Mouse (Mus musculus): ENCODE measurements around the gene Olfr273. TPM values are rescaled to one million over a fixed set of nuclear protein-coding genes. Genes with fewer than 3 reads are reported as not detected.
"Not testable (repeated sequence)": the region's sequence is repeated elsewhere in the genome, so short reads cannot be mapped to it uniquely, and the experiment has no call there.

The Olfr273 gene
- polyA plus RNA-seq (2015; fragmentation: Nextera tagmentation; extraction: Ambion mirVana), result not detected in 2 replicates

DNA sequence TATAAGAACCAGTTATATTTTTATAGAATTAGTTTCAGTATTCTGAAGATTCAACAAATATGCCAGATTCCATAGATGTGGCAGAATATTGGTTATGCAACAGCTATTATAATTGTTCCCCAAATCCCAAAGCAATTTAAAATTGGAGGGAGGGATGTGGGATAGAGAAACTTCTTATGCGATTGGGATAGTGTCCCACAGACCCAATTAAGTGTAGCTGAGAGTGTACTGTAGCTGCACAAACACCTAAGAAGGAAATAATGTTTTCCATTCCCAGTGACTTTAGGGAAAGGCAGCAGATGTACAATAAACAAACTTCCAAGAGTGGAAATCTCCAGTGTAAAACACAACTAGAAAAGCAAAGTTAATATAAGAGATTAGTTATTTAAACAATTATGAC, at the start of gene Olfr273:
Gene Olfr273 (minus strand): TSS at position 101 of the 400 bp plus-strand sequence.
- H3K4me3 ChIP-seq (replicated peaks), result no peak within 1 kb of the TSS
- no peaks in the 10 kb centered on the region for H3K36me3 ChIP-seq (replicated peaks)
- ATAC-seq (ENCODE audit: insufficient read depth), result no peak
- H3K27ac ChIP-seq (replicated peaks), result no peak within 1 kb of the TSS
- no peak within 1 kb of the TSS for H3K9ac ChIP-seq
- WGBS (ENCODE audit: insufficient replicate concordance), result 58% methylated on average over 1 of the region's 1 CpGs
- H3K27me3 ChIP-seq, result no peaks in the 10 kb centered on the region
- no peak within 1 kb of the TSS for H3K4me2 ChIP-seq
- H3K9me3 ChIP-seq (replicated peaks), result no peaks in the 10 kb centered on the region
- H3K4me1 ChIP-seq (replicated peaks), result no peaks in the 10 kb centered on the region

DNA sequence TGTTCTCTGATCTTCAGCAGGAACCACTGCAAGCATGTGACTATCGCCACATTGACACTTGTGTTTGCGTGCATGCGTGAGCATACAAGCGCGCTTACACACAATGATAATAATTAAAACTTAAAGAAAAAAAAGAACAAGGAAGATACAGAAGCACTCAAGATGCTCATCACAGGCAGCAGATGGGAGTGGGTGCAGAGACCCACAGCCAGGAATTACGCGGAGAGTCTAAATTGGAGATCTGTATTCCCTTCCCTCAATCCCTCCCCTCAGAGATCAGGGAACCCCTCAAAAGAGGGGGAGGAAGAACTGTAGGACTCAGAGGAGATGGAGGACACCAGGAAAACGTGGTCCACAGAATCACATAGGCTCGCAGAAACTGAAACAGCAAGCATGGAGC, 5.1 kb upstream of the Olfr273 start:
- WGBS (ENCODE audit: insufficient replicate concordance), result 73% methylated on average over 9 of the region's 9 CpGs
- H3K4me3 ChIP-seq (replicated peaks), result no peak overlapping the region
- ATAC-seq (ENCODE audit: insufficient read depth), result no peak
- no peaks in the 10 kb centered on the region for H3K36me3 ChIP-seq (replicated peaks)
- H3K4me1 ChIP-seq (replicated peaks), result no peaks in the 10 kb centered on the region
- H3K9ac ChIP-seq, result no peak overlapping the region
- no peak overlapping the region for H3K27ac ChIP-seq (replicated peaks)
- H3K9me3 ChIP-seq (replicated peaks), result no peaks in the 10 kb centered on the region
- no peak overlapping the region for H3K4me2 ChIP-seq
- no peaks in the 10 kb centered on the region for H3K27me3 ChIP-seq

GRCm38 (mm10) chr4:52849672-52850071, 9.4 kb downstream of the Olfr273 start:
- Histone ChIP-seq H3K27ac (replicated peaks) (no peak overlapping the region), H3K4me2 (no peak overlapping the region), H3K9ac (no peak overlapping the region), H3K4me1 (replicated peaks) (no peaks in the 10 kb centered on the region), H3K27me3 (no peaks in the 10 kb centered on the region), H3K36me3 (replicated peaks) (no peaks in the 10 kb centered on the region), H3K4me3 (replicated peaks) (no peak overlapping the region), H3K9me3 (replicated peaks) (no peaks in the 10 kb centered on the region)
- 64% methylated on average over 5 of the region's 5 CpGs for WGBS (ENCODE audit: insufficient replicate concordance)
- no peak for ATAC-seq (ENCODE audit: insufficient read depth)

DNA sequence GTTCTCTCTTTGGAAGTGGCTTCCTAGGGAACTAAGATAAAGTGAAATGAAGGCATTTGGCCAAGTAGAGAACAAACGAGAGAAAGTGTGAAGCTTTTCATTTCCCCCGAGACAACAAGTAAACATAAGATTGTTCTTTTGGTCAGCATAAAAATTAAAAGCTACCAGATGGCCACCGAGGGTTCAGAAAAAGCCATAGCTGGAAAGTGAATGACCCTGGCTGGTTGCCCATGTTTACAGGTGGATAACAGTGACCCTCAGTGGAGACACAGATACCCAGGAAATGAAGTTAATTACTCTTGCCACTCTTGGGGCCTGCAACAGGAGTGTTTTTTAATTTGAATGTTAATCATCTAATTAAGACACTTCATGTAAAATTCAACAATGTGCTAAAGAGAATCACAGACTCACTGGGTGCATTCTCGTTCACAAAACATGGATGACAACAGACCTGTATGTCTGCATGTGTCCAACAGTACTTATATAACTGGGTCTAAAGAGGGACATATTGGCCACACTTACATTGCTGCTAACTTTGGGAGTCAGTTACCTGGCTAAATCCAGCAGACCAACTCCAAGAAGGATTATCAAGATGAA, 9.9 kb downstream of the Olfr273 start:
- no peak overlapping the region for H3K4me2 ChIP-seq
- ATAC-seq (ENCODE audit: insufficient read depth), result no peak
- 44% methylated on average over 4 of the region's 4 CpGs for WGBS (ENCODE audit: insufficient replicate concordance)
- H3K4me3 ChIP-seq (replicated peaks), result no peak overlapping the region
- H3K9ac ChIP-seq, result no peak overlapping the region
- H3K27me3 ChIP-seq, result no peaks in the 10 kb centered on the region
- no peaks in the 10 kb centered on the region for H3K4me1 ChIP-seq (replicated peaks)
- H3K27ac ChIP-seq (replicated peaks), result no peak overlapping the region
- H3K9me3 ChIP-seq (replicated peaks), result no peaks in the 10 kb centered on the region
- H3K36me3 ChIP-seq (replicated peaks), result no peaks in the 10 kb centered on the region

DNA sequence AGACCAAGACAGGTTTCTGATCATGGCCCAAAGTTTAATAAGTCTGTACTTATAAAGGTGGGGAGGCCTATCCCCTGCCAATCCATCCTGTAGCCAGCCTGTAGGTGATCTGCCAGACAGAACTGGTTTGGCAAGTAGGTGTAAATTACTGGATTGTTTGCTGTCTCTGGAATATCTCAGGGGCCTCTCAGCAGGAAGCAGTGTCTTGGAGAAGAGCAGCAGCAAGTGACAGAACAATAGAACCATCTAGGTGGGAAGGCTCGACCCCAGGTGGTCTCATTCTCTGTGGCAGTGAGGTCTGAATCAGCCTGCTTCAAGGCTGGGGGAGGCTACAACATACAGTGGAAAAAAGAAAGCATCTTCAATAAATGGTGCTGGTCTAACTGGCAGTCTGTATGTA, 13.6 kb downstream of the Olfr273 start:
- not testable (repeated sequence) for H3K4me1 ChIP-seq (replicated peaks); ATAC-seq (ENCODE audit: insufficient read depth); H3K4me2 ChIP-seq; H3K4me3 ChIP-seq (replicated peaks); H3K27me3 ChIP-seq; H3K9me3 ChIP-seq (replicated peaks); H3K36me3 ChIP-seq (replicated peaks); H3K27ac ChIP-seq (replicated peaks); H3K9ac ChIP-seq
- 19% methylated on average over 1 of the region's 1 CpGs for WGBS (ENCODE audit: insufficient replicate concordance)

GRCm38 (mm10) chr4:52821375-52821774, 37.7 kb downstream of the Olfr273 start:
- no peaks in the 10 kb centered on the region for H3K27me3 ChIP-seq
- no peaks in the 10 kb centered on the region for H3K36me3 ChIP-seq (replicated peaks)
- no peaks in the 10 kb centered on the region for H3K4me1 ChIP-seq (replicated peaks)
- no peak overlapping the region for H3K4me3 ChIP-seq (replicated peaks)
- H3K9me3 ChIP-seq (replicated peaks), result no peaks in the 10 kb centered on the region
- no peak overlapping the region for H3K4me2 ChIP-seq
- 88% methylated on average over 11 of the region's 11 CpGs for WGBS (ENCODE audit: insufficient replicate concordance)
- no peak overlapping the region for H3K27ac ChIP-seq (replicated peaks)
- no peak overlapping the region for H3K9ac ChIP-seq
- ATAC-seq (ENCODE audit: insufficient read depth), result no peak

- 61% methylated on average over 2 of the region's 2 CpGs for WGBS (ENCODE audit: insufficient replicate concordance)
- no peak within 1 kb of the TSS for H3K4me2 ChIP-seq
- H3K4me3 ChIP-seq (replicated peaks), result no peak within 1 kb of the TSS
- H3K9me3 ChIP-seq (replicated peaks), result no peaks in the 10 kb centered on the region
- H3K36me3 ChIP-seq (replicated peaks), result no peaks in the 10 kb centered on the region
- H3K27me3 ChIP-seq, result no peaks in the 10 kb centered on the region
- no peaks in the 10 kb centered on the region for H3K4me1 ChIP-seq (replicated peaks)
- no peak within 1 kb of the TSS for H3K9ac ChIP-seq
- ATAC-seq (ENCODE audit: insufficient read depth), result no peak
- no peak within 1 kb of the TSS for H3K27ac ChIP-seq (replicated peaks)
These were observed 44.7 kb downstream of the Olfr273 start, which contains the start of gene Olfr275 for GRCm38 (mm10) chr4:52814304-52814703. TSS of gene Olfr275 (plus strand) at chr4:52814604.

GRCm38 (mm10) chr4:52811871-52812270, 47.2 kb downstream of the Olfr273 start:
- H3K4me1 ChIP-seq (replicated peaks), result no peaks in the 10 kb centered on the region
- no peak overlapping the region for H3K4me3 ChIP-seq (replicated peaks)
- H3K27me3 ChIP-seq, result no peaks in the 10 kb centered on the region
- ATAC-seq (ENCODE audit: insufficient read depth), result no peak
- no peak overlapping the region for H3K27ac ChIP-seq (replicated peaks)
- H3K9me3 ChIP-seq (replicated peaks), result no peaks in the 10 kb centered on the region
- no peak overlapping the region for H3K9ac ChIP-seq
- H3K4me2 ChIP-seq, result no peak overlapping the region
- H3K36me3 ChIP-seq (replicated peaks), result no peaks in the 10 kb centered on the region
- WGBS (ENCODE audit: insufficient replicate concordance), result 25% methylated on average over 2 of the region's 2 CpGs

Other genes starting within 250 kb of the Olfr273 start
- not detected in 2 replicates for gene Olfr275, start 44.6 kb downstream of the Olfr273 start, polyA plus RNA-seq (2015; fragmentation: Nextera tagmentation; extraction: Ambion mirVana)
- not detected in 2 replicates for gene Olfr272, start 59.9 kb upstream of the Olfr273 start, polyA plus RNA-seq (2015; fragmentation: Nextera tagmentation; extraction: Ambion mirVana)
- not detected in 2 replicates for gene Olfr270, start 105.3 kb upstream of the Olfr273 start, polyA plus RNA-seq (2015; fragmentation: Nextera tagmentation; extraction: Ambion mirVana)
- not detected in 2 replicates for gene Nipsnap3a, start 130.0 kb upstream of the Olfr273 start, polyA plus RNA-seq (2015; fragmentation: Nextera tagmentation; extraction: Ambion mirVana)
- 32.2 and 36.8 TPM in 2 replicates for gene Nipsnap3b, start 152.6 kb upstream of the Olfr273 start, polyA plus RNA-seq (2015; fragmentation: Nextera tagmentation; extraction: Ambion mirVana)